Mouse (Mus musculus): ENCODE measurements at regions not wholly inside any gene's neighbourhood (a gene's known extent, or its start where the extent isn't known, plus 50 kb on each side); places are given as distances from the start of the nearest gene placed in this dataset.

GRCm38 (mm10) chr5:118482598-118482997 lies 77.9 kb upstream of the Med13l start:
- TF ChIP-seq E2F4 (IDR thresholded peaks at IDR 0.05; ENCODE audit: borderline replicate concordance, low read depth, low read length) (no peak), ZMIZ1 (IDR thresholded peaks at IDR 0.05; ENCODE audit: low read depth, low read length) (no peak), ZNF384 (IDR thresholded peaks at IDR 0.05; ENCODE audit: low read depth, low read length) (no peak), CTCF (IDR thresholded peaks at IDR 0.05 in 2 of 3, conservative IDR thresholded peaks at IDR 0.05 in 1 of 3; ENCODE audit: control insufficient read depth in 1 of 3, insufficient read depth in 1 of 3, low read depth in 2 of 3, low read length in 3 of 3, poor library complexity in 1 of 3, severe bottlenecking in 1 of 3) (no peak), POLR2A (IDR thresholded peaks at IDR 0.05; ENCODE audit: control insufficient read depth in 1 of 2, insufficient read depth in 1 of 2, low read depth in 1 of 2, low read length in 2 of 2, poor library complexity in 1 of 2) (peak in 1 of 2 experiments; percentile 38; a peak in 1 of 4 replicates), EP300 (IDR thresholded peaks at IDR 0.05; ENCODE audit: low read depth in 1 of 2, low read length in 2 of 2) (no peak), JUND (IDR thresholded peaks at IDR 0.05; ENCODE audit: low read depth, low read length) (no peak)
